Mouse (Mus musculus): ENCODE data around the gene Mark2. TPM values are rescaled to one million over a fixed set of nuclear protein-coding genes. Genes with fewer than 3 reads are reported as not detected.

The Mark2 gene
- polyA plus RNA-seq, 1 experiment = 17.9 TPM

DNA sequence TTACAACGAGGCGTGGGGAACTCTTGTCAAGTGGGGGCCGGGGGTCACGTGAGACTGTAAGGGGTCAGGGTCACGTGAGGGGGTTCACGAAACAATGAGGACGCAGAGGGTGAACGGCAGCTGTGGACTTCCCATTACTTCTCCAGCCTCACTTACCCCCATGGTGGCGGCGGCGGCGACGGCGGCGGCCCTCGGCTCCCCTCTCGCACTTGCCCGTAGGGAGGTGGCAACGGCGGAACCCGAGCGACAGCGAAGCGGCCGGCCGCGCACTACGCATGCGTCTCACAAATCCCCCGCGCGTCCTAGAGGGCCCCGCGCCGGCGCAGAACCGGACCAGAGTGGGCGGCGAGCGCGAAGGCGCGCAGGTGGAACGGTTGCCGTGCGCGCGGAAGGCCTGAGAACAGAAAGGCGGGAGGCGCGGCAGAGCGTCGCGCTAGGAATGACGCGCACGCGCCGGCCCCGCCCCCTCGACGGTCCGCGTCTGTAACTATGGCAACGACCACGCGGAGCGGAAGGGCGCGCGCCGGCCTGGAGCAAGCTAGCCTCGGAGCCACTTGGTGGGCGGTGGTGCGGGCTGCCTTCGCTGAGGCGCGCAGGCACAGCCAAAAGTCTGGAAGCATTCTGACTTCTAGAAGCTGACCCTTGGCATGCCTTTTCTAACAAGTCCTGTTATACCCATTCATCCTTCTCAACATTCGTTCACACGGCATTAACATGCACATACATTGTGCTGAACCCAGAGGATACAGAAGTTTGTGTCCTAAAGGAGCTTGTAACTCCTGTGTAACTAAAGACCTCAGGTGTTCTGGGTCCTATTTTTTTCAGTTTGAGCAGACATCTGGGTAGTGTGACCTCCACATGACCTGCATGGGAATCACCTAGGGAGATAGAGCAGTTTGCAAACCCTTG lies 100.6 kb downstream of the Mark2 start, which contains the start of gene Naa40:
Gene Naa40 (minus strand): TSS at position 402 of the 909 bp plus-strand sequence.
- H3K4me1 ChIP-seq (ENCODE audit: control insufficient read depth) = peaks cover 45% of the 10 kb centered on the region
- H3K27me3 ChIP-seq (ENCODE audit: control insufficient read depth) = peaks cover 5% of the 10 kb centered on the region; the same call in 1 of the 2 replicates
- no peaks in the 10 kb centered on the region for H3K9me3 ChIP-seq (ENCODE audit: control insufficient read depth, low read length)
- TF ChIP-seq GATA1 (IDR thresholded peaks at IDR 0.05; ENCODE audit: low read length) (no peak), TAL1 (IDR thresholded peaks at IDR 0.05; ENCODE audit: low read length) (no peak)
- H3K4me3 ChIP-seq (replicated peaks) = peak within 1 kb of the TSS; percentile 83
- peaks cover 33% of the 10 kb centered on the region for H3K36me3 ChIP-seq (ENCODE audit: control insufficient read depth)

DNA sequence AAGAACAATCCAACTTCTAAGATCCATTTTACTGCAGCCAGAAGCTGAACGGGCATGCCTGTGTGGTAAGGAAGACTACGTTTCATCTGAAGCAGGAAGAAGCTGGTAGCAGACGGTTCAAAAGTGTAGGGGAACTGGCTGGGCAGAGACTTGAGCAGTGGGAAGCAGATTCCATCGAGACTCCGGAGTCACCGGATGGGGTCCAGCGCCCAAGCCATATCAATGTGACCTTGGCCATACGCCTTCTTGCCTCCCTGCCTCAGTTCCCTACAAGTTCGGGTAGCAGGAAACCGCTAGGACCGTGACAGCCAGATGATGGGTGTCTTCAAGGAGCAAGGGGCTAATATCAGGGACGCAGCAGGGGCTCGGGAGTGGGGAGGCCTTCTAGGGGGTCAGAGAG lies 101.4 kb downstream of the Mark2 start:
- Histone ChIP-seq H3K36me3 (ENCODE audit: control insufficient read depth) (peaks cover 40% of the 10 kb centered on the region), H3K27me3 (ENCODE audit: control insufficient read depth) (peaks cover 5% of the 10 kb centered on the region; the same call in 1 of the 2 replicates), H3K4me3 (replicated peaks) (peak overlapping the region; percentile 83), H3K9me3 (ENCODE audit: control insufficient read depth, low read length) (no peaks in the 10 kb centered on the region), H3K4me1 (ENCODE audit: control insufficient read depth) (peaks cover 48% of the 10 kb centered on the region)
- TF ChIP-seq GATA1 (IDR thresholded peaks at IDR 0.05; ENCODE audit: low read length) (no peak), TAL1 (IDR thresholded peaks at IDR 0.05; ENCODE audit: low read length) (no peak)

DNA sequence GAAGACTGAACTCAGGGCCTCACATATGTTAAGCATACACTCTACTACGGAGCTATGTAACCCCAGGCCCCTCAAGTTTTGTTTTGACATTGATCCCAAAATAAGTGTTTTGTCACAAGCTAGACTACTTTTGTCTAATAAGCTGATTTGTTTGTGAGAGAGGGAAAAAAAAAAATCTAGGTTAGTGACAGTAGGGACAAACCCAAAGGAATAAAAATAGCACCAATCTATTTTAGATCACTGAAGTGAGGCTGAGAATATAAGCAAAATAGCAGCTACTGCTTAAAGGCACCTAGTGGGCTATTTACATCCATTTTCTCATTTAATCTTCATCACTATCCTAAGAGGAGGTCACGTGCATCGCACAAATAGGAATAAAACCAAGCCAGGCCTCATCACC lies 102.1 kb downstream of the Mark2 start:
- TF ChIP-seq TAL1 (IDR thresholded peaks at IDR 0.05; ENCODE audit: low read length) = no peak
- no peak for TF ChIP-seq GATA1 (IDR thresholded peaks at IDR 0.05; ENCODE audit: low read length)
- Histone ChIP-seq H3K4me3 (replicated peaks) (peak overlapping the region; percentile 83), H3K36me3 (ENCODE audit: control insufficient read depth) (peaks cover 46% of the 10 kb centered on the region), H3K9me3 (ENCODE audit: control insufficient read depth, low read length) (no peaks in the 10 kb centered on the region), H3K27me3 (ENCODE audit: control insufficient read depth) (peaks cover 5% of the 10 kb centered on the region; the same call in 1 of the 2 replicates), H3K4me1 (ENCODE audit: control insufficient read depth) (peaks cover 48% of the 10 kb centered on the region)

- H3K9me3 ChIP-seq (ENCODE audit: control insufficient read depth, low read length) = no peaks in the 10 kb centered on the region
- H3K4me1 ChIP-seq (ENCODE audit: control insufficient read depth) = peaks cover 48% of the 10 kb centered on the region
- no peaks in the 10 kb centered on the region for H3K27me3 ChIP-seq (ENCODE audit: control insufficient read depth)
- no peak overlapping the region for H3K4me3 ChIP-seq (replicated peaks)
- H3K36me3 ChIP-seq (ENCODE audit: control insufficient read depth) = peaks cover 74% of the 10 kb centered on the region
- no peak for TF ChIP-seq TAL1 (IDR thresholded peaks at IDR 0.05; ENCODE audit: low read length)
- TF ChIP-seq GATA1 (IDR thresholded peaks at IDR 0.05; ENCODE audit: low read length) = no peak
These were observed 104.9 kb downstream of the Mark2 start for GRCm38 (mm10) chr19:7236742-7237141.

DNA sequence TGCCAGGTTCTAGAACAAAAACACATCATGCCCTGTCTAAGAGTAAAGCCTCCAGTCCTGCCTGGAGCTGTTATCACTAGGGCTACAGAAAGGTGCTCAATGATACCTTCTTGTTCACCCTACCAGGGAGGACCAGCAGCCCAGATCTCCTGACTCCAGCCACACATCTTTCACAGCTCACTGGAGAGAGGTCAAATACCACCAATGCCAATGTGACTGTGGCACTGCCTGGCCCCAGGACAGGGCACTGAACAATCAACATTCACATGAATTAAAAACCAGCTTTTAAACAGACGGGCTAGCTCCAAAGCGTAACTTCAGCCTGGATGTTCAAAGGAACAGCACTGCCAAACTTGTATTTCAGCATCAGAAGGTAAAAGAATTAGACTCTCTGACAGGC lies 105.6 kb downstream of the Mark2 start:
- Histone ChIP-seq H3K4me1 (ENCODE audit: control insufficient read depth) (peaks cover 43% of the 10 kb centered on the region), H3K4me3 (replicated peaks) (no peak overlapping the region), H3K27me3 (ENCODE audit: control insufficient read depth) (no peaks in the 10 kb centered on the region), H3K36me3 (ENCODE audit: control insufficient read depth) (peaks cover 81% of the 10 kb centered on the region), H3K9me3 (ENCODE audit: control insufficient read depth, low read length) (no peaks in the 10 kb centered on the region)
- TF ChIP-seq TAL1 (IDR thresholded peaks at IDR 0.05; ENCODE audit: low read length) (no peak), GATA1 (IDR thresholded peaks at IDR 0.05; ENCODE audit: low read length) (no peak)

DNA sequence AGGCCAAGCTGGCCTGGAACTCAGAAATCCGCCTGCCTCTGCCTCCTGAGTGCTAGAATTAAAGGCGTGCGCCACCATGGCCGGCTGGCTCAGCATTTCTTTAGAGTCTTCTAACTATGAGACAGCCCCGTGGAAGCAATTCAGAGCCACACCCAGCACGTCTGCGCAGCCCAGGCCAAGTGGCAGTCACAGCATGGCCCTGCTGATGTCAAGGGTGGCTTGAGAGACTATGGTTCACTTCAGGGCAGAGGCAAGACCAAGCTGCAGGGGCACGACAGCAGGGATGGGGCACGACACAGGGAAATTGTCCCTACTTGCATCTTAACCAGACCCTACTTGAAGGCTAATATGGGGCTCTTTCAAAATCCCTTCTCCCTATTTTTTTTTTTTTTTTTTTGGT lies 106.2 kb downstream of the Mark2 start:
- Histone ChIP-seq H3K4me3 (replicated peaks) (no peak overlapping the region), H3K4me1 (ENCODE audit: control insufficient read depth) (peaks cover 41% of the 10 kb centered on the region), H3K27me3 (ENCODE audit: control insufficient read depth) (no peaks in the 10 kb centered on the region), H3K36me3 (ENCODE audit: control insufficient read depth) (peaks cover 87% of the 10 kb centered on the region), H3K9me3 (ENCODE audit: control insufficient read depth, low read length) (no peaks in the 10 kb centered on the region)
- TF ChIP-seq TAL1 (IDR thresholded peaks at IDR 0.05; ENCODE audit: low read length) = no peak
- no peak for TF ChIP-seq GATA1 (IDR thresholded peaks at IDR 0.05; ENCODE audit: low read length)

GRCm38 (mm10) chr19:7234537-7235221 lies 107.0 kb downstream of the Mark2 start:
- Histone ChIP-seq H3K4me3 (replicated peaks) (no peak overlapping the region), H3K36me3 (ENCODE audit: control insufficient read depth) (peaks cover 92% of the 10 kb centered on the region), H3K27me3 (ENCODE audit: control insufficient read depth) (no peaks in the 10 kb centered on the region), H3K4me1 (ENCODE audit: control insufficient read depth) (peaks cover 33% of the 10 kb centered on the region), H3K9me3 (ENCODE audit: control insufficient read depth, low read length) (no peaks in the 10 kb centered on the region)
- TF ChIP-seq TAL1 (IDR thresholded peaks at IDR 0.05; ENCODE audit: low read length) (no peak), GATA1 (IDR thresholded peaks at IDR 0.05; ENCODE audit: low read length) (no peak)

GRCm38 (mm10) chr19:7226511-7226914 lies 115.1 kb downstream of the Mark2 start:
- no peaks in the 10 kb centered on the region for H3K27me3 ChIP-seq (ENCODE audit: control insufficient read depth)
- no peak for TF ChIP-seq TAL1 (IDR thresholded peaks at IDR 0.05; ENCODE audit: low read length)
- no peak for TF ChIP-seq GATA1 (IDR thresholded peaks at IDR 0.05; ENCODE audit: low read length)
- no peaks in the 10 kb centered on the region for H3K9me3 ChIP-seq (ENCODE audit: control insufficient read depth, low read length)
- no peak overlapping the region for H3K4me3 ChIP-seq (replicated peaks)
- H3K36me3 ChIP-seq (ENCODE audit: control insufficient read depth) = peaks cover 66% of the 10 kb centered on the region
- 0 out of 2 replicates have a peak, but pooled peaks cover 2% of the 10 kb centered on the region for H3K4me1 ChIP-seq (ENCODE audit: control insufficient read depth)

Other genes starting within 250 kb of the Mark2 start
- 0.01 TPM in 1 of 2 replicates, not detected in the other for gene Flrt1, start 236.1 kb downstream of the Mark2 start, polyA plus RNA-seq (2012)
- gene Otub1, start 135.5 kb downstream of the Mark2 start, polyA plus RNA-seq (2012) = 9.4 and 10.1 TPM in 2 replicates
- 63.8 and 69.1 TPM in 2 replicates for gene Cox8a, start 124.2 kb downstream of the Mark2 start, polyA plus RNA-seq (2012)
- 1.7 and 1.8 TPM in 2 replicates for gene Naa40, start 100.7 kb downstream of the Mark2 start, polyA plus RNA-seq (2012)
- 0.14 and 0.20 TPM in 2 replicates for gene Rcor2, start 74.5 kb downstream of the Mark2 start, polyA plus RNA-seq (2012)
- 0.66 and 1.5 TPM in 2 replicates for gene Spindoc, start 41.1 kb upstream of the Mark2 start, polyA plus RNA-seq (2012)
- 1.8 and 3.5 TPM in 2 replicates for gene 2700081O15Rik, start 75.8 kb upstream of the Mark2 start, polyA plus RNA-seq (2012)
- gene Rtn3, start 141.4 kb upstream of the Mark2 start, polyA plus RNA-seq (2012) = 3.8 and 4.2 TPM in 2 replicates
- gene Atl3, start 152.2 kb upstream of the Mark2 start, polyA plus RNA-seq (2012) = 0.11 and 0.12 TPM in 2 replicates
- 5.9 and 6.6 TPM in 2 replicates for gene Pla2g16, start 215.6 kb upstream of the Mark2 start, polyA plus RNA-seq (2012)

All from erythroblast, embryonic 14.5 days (primary cell).